Mouse (Mus musculus): ENCODE measurements at regions not wholly inside any gene's neighbourhood (a gene's known extent, or its start where the extent isn't known, plus 50 kb on each side); places are given as distances from the start of the nearest gene placed in this dataset.

GRCm38 (mm10) chr8:87067106-87067505, 182.0 kb upstream of the N4bp1 start:
- H3K9me3 ChIP-seq (ENCODE audit: control insufficient read depth, low read length) = no peaks in the 10 kb centered on the region
- H3K4me2 ChIP-seq (ENCODE audit: low read depth, low read length, severe bottlenecking) = no peak overlapping the region
- no peaks in the 10 kb centered on the region; the same call in 1 of the 2 replicates for H3K27me3 ChIP-seq (ENCODE audit: control insufficient read depth, insufficient read depth, low read length)
- DNase-seq (ENCODE audit: low spot score) (no peak), ATAC-seq (replicated peaks; ENCODE audit: low FRiP score) (no peak)
- H3K36me3 ChIP-seq (ENCODE audit: control insufficient read depth, insufficient read depth, low read length) = no peaks in the 10 kb centered on the region
- no peak overlapping the region for H3K4me3 ChIP-seq (ENCODE audit: low read depth, low read length)
- H3K4me1 ChIP-seq (replicated peaks; ENCODE audit: control insufficient read depth, insufficient read depth, low read length) = peaks cover 6% of the 10 kb centered on the region
- H3K27ac ChIP-seq (ENCODE audit: low read depth, low read length) = no peak overlapping the region
- H3K9ac ChIP-seq (ENCODE audit: low read length) = no peak overlapping the region

- no peak overlapping the region for H3K4me3 ChIP-seq (ENCODE audit: low read depth, low read length)
- no peak overlapping the region for H3K4me2 ChIP-seq (ENCODE audit: low read depth, low read length, severe bottlenecking)
- no peaks in the 10 kb centered on the region for H3K36me3 ChIP-seq (ENCODE audit: control insufficient read depth, insufficient read depth, low read length)
- peak overlapping the region; percentile 18; the same call in 1 of the 2 replicates for H3K27ac ChIP-seq (ENCODE audit: low read depth, low read length)
- DNase-seq (ENCODE audit: low spot score) (no peak), ATAC-seq (replicated peaks; ENCODE audit: low FRiP score) (peak; percentile 44; the same call in 1 of the 2 replicates)
- peaks cover 6% of the 10 kb centered on the region for H3K4me1 ChIP-seq (replicated peaks; ENCODE audit: control insufficient read depth, insufficient read depth, low read length)
- H3K9ac ChIP-seq (ENCODE audit: low read length) = no peak overlapping the region
- WGBS = 69% methylated on average over 9 of the region's 9 CpGs
- H3K27me3 ChIP-seq (ENCODE audit: control insufficient read depth, insufficient read depth, low read length) = no peaks in the 10 kb centered on the region; the same call in 1 of the 2 replicates
- no peaks in the 10 kb centered on the region for H3K9me3 ChIP-seq (ENCODE audit: control insufficient read depth, low read length)
These were observed 179.7 kb upstream of the N4bp1 start for GRCm38 (mm10) chr8:87064768-87065167.

GRCm38 (mm10) chr8:87064250-87064747, 179.2 kb upstream of the N4bp1 start:
- Histone ChIP-seq H3K9me3 (ENCODE audit: control insufficient read depth, low read length) (no peaks in the 10 kb centered on the region), H3K36me3 (ENCODE audit: control insufficient read depth, insufficient read depth, low read length) (no peaks in the 10 kb centered on the region), H3K27ac (ENCODE audit: low read depth, low read length) (peak overlapping the region; percentile 18; the same call in 1 of the 2 replicates), H3K4me1 (replicated peaks; ENCODE audit: control insufficient read depth, insufficient read depth, low read length) (peaks cover 6% of the 10 kb centered on the region), H3K9ac (ENCODE audit: low read length) (no peak overlapping the region), H3K27me3 (ENCODE audit: control insufficient read depth, insufficient read depth, low read length) (no peaks in the 10 kb centered on the region; the same call in 1 of the 2 replicates), H3K4me3 (ENCODE audit: low read depth, low read length) (no peak overlapping the region), H3K4me2 (ENCODE audit: low read depth, low read length, severe bottlenecking) (no peak overlapping the region)
- WGBS = 36% methylated on average over 12 of the region's 12 CpGs
- ATAC-seq (replicated peaks; ENCODE audit: low FRiP score) = peak; percentile 67
- peak; percentile 67 for DNase-seq (ENCODE audit: low spot score)

GRCm38 (mm10) chr8:87063588-87063987, 178.5 kb upstream of the N4bp1 start:
- Histone ChIP-seq H3K9ac (ENCODE audit: low read length) (no peak overlapping the region), H3K4me1 (replicated peaks; ENCODE audit: control insufficient read depth, insufficient read depth, low read length) (peaks cover 6% of the 10 kb centered on the region), H3K4me2 (ENCODE audit: low read depth, low read length, severe bottlenecking) (no peak overlapping the region), H3K27me3 (ENCODE audit: control insufficient read depth, insufficient read depth, low read length) (no peaks in the 10 kb centered on the region; the same call in 1 of the 2 replicates), H3K27ac (ENCODE audit: low read depth, low read length) (no peak overlapping the region), H3K9me3 (ENCODE audit: control insufficient read depth, low read length) (no peaks in the 10 kb centered on the region), H3K4me3 (ENCODE audit: low read depth, low read length) (no peak overlapping the region), H3K36me3 (ENCODE audit: control insufficient read depth, insufficient read depth, low read length) (no peaks in the 10 kb centered on the region)
- 83% methylated on average over 4 of the region's 4 CpGs for WGBS
- ATAC-seq (replicated peaks; ENCODE audit: low FRiP score) (no peak), DNase-seq (ENCODE audit: low spot score) (no peak)

- 86% methylated on average over 3 of the region's 3 CpGs for WGBS
- no peaks in the 10 kb centered on the region for H3K4me1 ChIP-seq (replicated peaks; ENCODE audit: control insufficient read depth, insufficient read depth, low read length)
- no peak for DNase-seq (ENCODE audit: low spot score)
- no peaks in the 10 kb centered on the region for H3K36me3 ChIP-seq (ENCODE audit: control insufficient read depth, insufficient read depth, low read length)
- H3K9ac ChIP-seq (ENCODE audit: low read length) = no peak overlapping the region
- no peak overlapping the region for H3K4me2 ChIP-seq (ENCODE audit: low read depth, low read length, severe bottlenecking)
- ATAC-seq (replicated peaks; ENCODE audit: low FRiP score) = no peak
- no peak overlapping the region for H3K4me3 ChIP-seq (ENCODE audit: low read depth, low read length)
- H3K27ac ChIP-seq (ENCODE audit: low read depth, low read length) = no peak overlapping the region
- no peaks in the 10 kb centered on the region for H3K27me3 ChIP-seq (ENCODE audit: control insufficient read depth, insufficient read depth, low read length)
- H3K9me3 ChIP-seq (ENCODE audit: control insufficient read depth, low read length) = no peaks in the 10 kb centered on the region
These were observed 164.7 kb upstream of the N4bp1 start for GRCm38 (mm10) chr8:87049746-87050145.

GRCm38 (mm10) chr8:87049196-87049595, 164.1 kb upstream of the N4bp1 start:
- 87% methylated on average over 4 of the region's 4 CpGs for WGBS
- ATAC-seq (replicated peaks; ENCODE audit: low FRiP score) (no peak), DNase-seq (ENCODE audit: low spot score) (no peak)
- Histone ChIP-seq H3K4me1 (replicated peaks; ENCODE audit: control insufficient read depth, insufficient read depth, low read length) (no peaks in the 10 kb centered on the region), H3K4me2 (ENCODE audit: low read depth, low read length, severe bottlenecking) (no peak overlapping the region), H3K27me3 (ENCODE audit: control insufficient read depth, insufficient read depth, low read length) (no peaks in the 10 kb centered on the region), H3K27ac (ENCODE audit: low read depth, low read length) (no peak overlapping the region), H3K9me3 (ENCODE audit: control insufficient read depth, low read length) (no peaks in the 10 kb centered on the region), H3K9ac (ENCODE audit: low read length) (no peak overlapping the region), H3K4me3 (ENCODE audit: low read depth, low read length) (no peak overlapping the region), H3K36me3 (ENCODE audit: control insufficient read depth, insufficient read depth, low read length) (no peaks in the 10 kb centered on the region)

- WGBS = 86% methylated on average over 4 of the region's 4 CpGs
- no peak for DNase-seq (ENCODE audit: low spot score)
- Histone ChIP-seq H3K9me3 (ENCODE audit: control insufficient read depth, low read length) (no peaks in the 10 kb centered on the region), H3K4me2 (ENCODE audit: low read depth, low read length, severe bottlenecking) (no peak overlapping the region), H3K27ac (ENCODE audit: low read depth, low read length) (no peak overlapping the region), H3K27me3 (ENCODE audit: control insufficient read depth, insufficient read depth, low read length) (no peaks in the 10 kb centered on the region), H3K36me3 (ENCODE audit: control insufficient read depth, insufficient read depth, low read length) (no peaks in the 10 kb centered on the region), H3K9ac (ENCODE audit: low read length) (no peak overlapping the region), H3K4me3 (ENCODE audit: low read depth, low read length) (no peak overlapping the region), H3K4me1 (replicated peaks; ENCODE audit: control insufficient read depth, insufficient read depth, low read length) (no peaks in the 10 kb centered on the region)
- no peak for ATAC-seq (replicated peaks; ENCODE audit: low FRiP score)
These were observed 161.5 kb upstream of the N4bp1 start for GRCm38 (mm10) chr8:87046590-87046989.

GRCm38 (mm10) chr8:87043016-87043415, 158.0 kb upstream of the N4bp1 start:
- H3K9me3 ChIP-seq (ENCODE audit: control insufficient read depth, low read length) = no peaks in the 10 kb centered on the region
- ATAC-seq (replicated peaks; ENCODE audit: low FRiP score) (no peak), DNase-seq (ENCODE audit: low spot score) (no peak)
- 84% methylated on average over 5 of the region's 5 CpGs for WGBS
- no peaks in the 10 kb centered on the region for H3K36me3 ChIP-seq (ENCODE audit: control insufficient read depth, insufficient read depth, low read length)
- no peak overlapping the region for H3K4me2 ChIP-seq (ENCODE audit: low read depth, low read length, severe bottlenecking)
- no peak overlapping the region for H3K9ac ChIP-seq (ENCODE audit: low read length)
- no peak overlapping the region for H3K27ac ChIP-seq (ENCODE audit: low read depth, low read length)
- H3K4me1 ChIP-seq (replicated peaks; ENCODE audit: control insufficient read depth, insufficient read depth, low read length) = 0 out of 2 replicates have a peak, but pooled peaks cover 2% of the 10 kb centered on the region
- no peak overlapping the region for H3K4me3 ChIP-seq (ENCODE audit: low read depth, low read length)
- H3K27me3 ChIP-seq (ENCODE audit: control insufficient read depth, insufficient read depth, low read length) = peaks cover 4% of the 10 kb centered on the region

- peak overlapping the region; percentile 57 for H3K9ac ChIP-seq (ENCODE audit: low read length)
- H3K27ac ChIP-seq (ENCODE audit: low read depth, low read length) = no peak overlapping the region
- H3K4me3 ChIP-seq (ENCODE audit: low read depth, low read length) = peak overlapping the region; percentile 36
- peak overlapping the region; percentile 89 for H3K4me2 ChIP-seq (ENCODE audit: low read depth, low read length, severe bottlenecking)
- ATAC-seq (replicated peaks; ENCODE audit: low FRiP score) = peak; percentile 39
- H3K4me1 ChIP-seq (replicated peaks; ENCODE audit: control insufficient read depth, insufficient read depth, low read length) = peaks cover 7% of the 10 kb centered on the region
- H3K9me3 ChIP-seq (ENCODE audit: control insufficient read depth, low read length) = no peaks in the 10 kb centered on the region
- 6% methylated on average over 45 of the region's 48 CpGs for WGBS
- H3K36me3 ChIP-seq (ENCODE audit: control insufficient read depth, insufficient read depth, low read length) = no peaks in the 10 kb centered on the region
- H3K27me3 ChIP-seq (ENCODE audit: control insufficient read depth, insufficient read depth, low read length) = peaks cover 4% of the 10 kb centered on the region
- peak; percentile 74 for DNase-seq (ENCODE audit: low spot score)
These were observed 152.7 kb upstream of the N4bp1 start for GRCm38 (mm10) chr8:87037620-87038380.
